Mouse (Mus musculus) yolk sac, embryonic 10.5 days (tissue): Measurements from ENCODE around the gene Gm1113.

Experiments
- DNase-seq: peaks from one replicate; pipeline ENCODE4 v3.0.0-alpha.2; 2017; ENCODE audit warnings: low spot score

The Gm1113 gene

DNA sequence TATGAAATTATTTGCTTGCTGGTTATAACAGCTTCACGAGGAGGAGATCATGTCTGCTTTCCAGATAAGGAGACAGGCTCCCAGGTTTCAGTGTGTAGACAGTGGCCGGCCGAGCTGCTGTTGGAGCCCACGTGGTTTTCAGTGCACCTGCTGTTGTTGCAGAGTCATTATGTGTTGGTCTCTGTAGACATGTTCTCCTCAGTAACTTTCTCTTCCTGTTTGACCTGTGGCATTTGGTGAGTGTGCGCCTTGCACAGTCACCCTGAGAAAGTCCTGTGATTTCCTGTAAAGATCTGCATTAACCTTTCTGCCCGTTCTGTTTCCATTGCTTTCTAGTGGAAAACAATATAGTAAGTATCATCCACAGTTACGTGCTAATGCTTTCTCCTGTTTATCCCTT, 42.7 kb downstream of the Gm1113 start:
- DNase-seq = no peak

DNA sequence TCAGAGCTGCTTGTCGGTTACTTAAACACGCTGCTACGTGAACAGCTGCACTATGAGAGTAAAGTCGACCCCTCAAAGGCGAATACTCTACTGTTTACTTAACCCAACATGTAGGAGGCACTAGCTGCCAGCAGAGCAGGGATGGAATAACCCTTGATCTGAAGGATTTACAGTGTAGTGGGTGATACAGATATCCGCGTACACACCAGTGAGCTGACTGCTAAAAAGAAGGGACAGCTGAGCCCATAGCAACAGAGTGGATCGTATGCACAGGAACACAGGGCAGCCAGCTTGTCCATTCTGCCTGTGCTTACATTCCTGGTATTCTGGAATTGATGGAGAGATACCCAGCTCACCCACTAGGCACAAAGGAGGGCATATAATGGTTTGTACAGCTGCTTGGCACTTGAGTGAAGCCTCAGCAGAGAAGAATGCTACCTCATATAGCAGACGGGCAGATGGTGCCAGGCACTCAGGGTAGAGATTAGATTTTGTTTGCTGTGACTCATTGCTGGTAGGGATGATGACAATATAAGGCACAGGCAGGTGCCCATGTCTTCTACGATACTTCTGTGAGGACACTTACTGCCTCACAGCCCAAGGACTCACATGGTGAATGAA, 43.9 kb downstream of the Gm1113 start:
- DNase-seq = no peak

DNA sequence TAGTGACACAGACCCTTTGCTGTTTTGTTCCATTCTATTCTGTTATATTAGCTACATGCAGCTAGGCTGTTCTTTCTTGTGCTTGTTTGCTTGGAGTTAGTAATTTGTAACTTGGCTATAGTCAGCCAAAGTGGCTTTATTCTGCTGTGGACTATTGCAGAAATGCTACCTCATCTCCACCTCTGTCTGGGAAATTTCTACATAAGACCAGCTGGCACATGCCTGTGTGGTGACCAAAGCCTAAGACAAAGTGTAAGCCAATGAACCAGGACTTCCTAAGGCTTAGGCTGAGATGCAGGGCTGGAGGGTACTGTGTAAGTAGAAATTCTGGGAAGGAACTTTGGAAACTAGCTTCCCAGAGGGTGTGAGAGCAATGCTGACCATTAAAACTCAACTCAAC, 49.2 kb downstream of the Gm1113 start:
- DNase-seq = no peak

DNA sequence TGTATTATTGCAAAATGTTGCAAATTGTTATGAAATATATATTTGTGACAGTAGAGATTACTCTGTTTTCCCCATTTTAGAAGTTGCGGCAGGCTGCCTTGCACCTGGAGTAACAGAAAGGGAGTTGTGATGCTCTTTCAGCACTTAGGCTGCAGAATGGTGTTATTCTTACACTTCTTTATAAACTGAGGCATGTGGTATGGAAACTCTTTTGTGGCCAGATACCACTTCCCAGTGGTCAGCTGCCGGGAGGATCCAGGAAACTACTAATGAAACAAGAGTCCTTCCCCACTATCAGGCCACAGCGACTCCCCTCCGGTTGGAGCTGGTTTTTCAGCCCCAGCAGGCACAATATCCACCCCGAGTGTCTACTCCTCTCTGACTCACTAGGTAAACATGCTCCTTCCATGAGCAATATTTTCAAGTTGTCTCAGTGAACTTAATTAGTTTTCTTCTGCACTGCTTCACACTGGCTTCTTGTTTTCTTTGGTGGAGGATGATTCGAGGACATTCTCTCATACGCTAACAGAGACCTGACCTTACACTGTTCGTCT, 50.7 kb downstream of the Gm1113 start:
- peak; percentile 68 for DNase-seq

DNA sequence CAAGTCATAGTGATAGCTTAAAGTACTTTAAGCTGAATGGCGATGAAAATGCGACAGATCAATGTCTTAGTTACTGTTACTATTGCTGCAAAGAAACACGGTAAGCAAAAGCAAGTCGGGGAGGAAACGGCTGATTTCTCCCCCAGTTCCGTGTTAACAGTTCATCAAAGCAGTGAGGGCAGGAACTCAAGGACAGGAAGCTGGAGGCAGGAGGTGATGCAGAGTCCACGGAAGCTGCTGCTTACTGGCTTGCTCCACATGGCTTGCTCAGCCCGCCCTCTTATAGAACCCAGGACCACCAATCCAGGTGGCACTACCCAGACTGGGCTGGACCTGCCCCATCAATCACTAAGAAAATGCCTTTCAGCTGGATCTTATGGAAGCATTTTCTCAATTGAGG, 58.5 kb downstream of the Gm1113 start:
- DNase-seq = no peak
